Mouse (Mus musculus): ENCODE data around the gene Mmp2. TPM values are rescaled to one million over a fixed set of nuclear protein-coding genes. Genes with fewer than 3 reads are reported as not detected.
A peak's percentile ranks its signal among the peaks of the same experiment; 100 is the strongest.

The Mmp2 gene
- total RNA-seq, 2 experiments from 2014 or later = 2.2 to 2.8 TPM

DNA sequence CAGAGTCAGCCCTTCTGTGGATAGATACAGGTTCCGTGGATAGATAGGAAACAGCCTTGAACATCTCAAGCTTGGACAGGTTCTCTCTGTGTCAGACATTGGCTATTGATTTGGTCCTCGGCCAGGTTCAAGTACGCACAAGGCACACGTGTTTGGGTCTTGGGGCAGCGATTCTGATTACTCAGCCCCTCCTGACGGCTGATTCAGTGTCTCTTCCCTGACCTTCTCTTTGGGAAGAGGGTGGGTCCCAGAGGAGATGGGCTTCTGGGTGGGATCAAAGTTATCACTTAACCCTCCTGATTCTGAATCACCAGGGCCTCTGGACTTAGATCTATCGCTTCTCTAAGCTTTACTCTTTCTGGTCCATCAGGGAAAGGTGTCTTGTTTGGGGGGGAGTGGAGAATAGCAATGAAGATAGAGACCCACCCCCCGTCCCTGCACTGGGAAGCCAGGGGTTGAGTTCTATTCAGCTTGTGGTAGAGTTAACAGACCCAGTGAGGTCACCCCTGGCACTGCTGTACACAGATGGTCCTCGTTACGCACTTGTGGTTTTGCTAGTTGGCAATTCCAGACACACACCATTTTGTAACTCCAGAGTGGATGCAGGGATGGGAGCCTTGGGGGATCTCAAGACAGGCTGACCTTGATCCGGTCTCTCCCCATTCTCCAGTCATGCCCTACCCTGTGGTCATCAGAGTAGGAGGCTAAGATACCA lies 7.9 kb downstream of the Mmp2 start:
- intact Hi-C loops (cut with DNase I) = no loop called here
- DNase-seq (ENCODE audit: low spot score in 2 of 2) = no peak

DNA sequence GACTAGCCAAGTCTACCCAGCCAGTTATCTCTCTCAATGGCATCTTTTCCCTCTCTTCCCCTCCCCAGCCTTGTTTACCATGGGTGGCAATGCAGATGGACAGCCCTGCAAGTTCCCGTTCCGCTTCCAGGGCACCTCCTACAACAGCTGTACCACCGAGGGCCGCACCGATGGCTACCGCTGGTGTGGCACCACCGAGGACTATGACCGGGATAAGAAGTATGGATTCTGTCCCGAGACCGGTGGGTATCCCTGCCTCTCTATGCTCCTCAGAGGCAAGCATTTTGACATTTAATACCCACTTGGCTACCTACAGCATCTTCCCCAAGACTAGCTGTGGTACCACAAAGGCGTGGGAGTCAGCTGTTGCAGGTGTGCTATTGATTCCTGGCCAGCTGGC lies 8.8 kb downstream of the Mmp2 start:
- no peak for DNase-seq (ENCODE audit: low spot score in 2 of 2)
- intact Hi-C loops (cut with DNase I) = no loop called here

DNA sequence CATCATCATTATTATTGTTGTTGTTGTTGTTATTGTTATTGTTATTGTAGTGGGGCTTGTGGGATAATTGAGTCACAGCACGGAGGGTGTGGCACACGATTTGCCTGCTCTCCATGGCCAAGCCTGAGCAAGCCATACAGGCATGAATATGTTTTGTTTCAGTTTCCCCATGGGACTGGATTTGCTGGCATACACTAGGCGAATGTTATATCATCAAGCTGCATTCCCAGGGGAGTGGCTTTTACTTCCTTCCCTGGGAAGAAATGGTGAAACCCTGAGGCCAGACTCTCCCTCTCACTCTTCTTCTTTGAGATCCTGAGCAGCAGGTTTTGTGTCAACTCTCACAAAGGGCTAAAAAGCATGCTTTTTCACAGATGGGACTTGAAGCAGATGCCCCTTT lies 11.5 kb downstream of the Mmp2 start:
- intact Hi-C loops (cut with DNase I) = no loop called here

DNA sequence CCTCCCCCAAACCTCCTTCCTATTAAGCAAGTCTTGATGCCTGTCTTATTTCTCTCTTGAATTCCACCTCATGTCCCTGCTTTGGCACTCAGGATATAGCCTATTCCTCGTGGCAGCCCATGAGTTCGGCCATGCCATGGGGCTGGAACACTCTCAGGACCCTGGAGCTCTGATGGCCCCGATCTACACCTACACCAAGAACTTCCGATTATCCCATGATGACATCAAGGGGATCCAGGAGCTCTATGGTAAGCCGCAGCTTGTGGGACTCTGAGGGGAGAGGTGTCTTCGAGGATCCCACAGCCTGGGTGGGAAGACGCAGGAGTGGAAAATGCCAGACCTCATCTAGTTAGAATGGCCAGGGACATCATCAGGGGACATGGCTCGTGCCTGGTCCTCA lies 12.1 kb downstream of the Mmp2 start:
- no peak for DNase-seq (ENCODE audit: low spot score in 2 of 2)
- intact Hi-C loops (cut with DNase I) = no loop called here

More for the DNA sequence above, 11.5 kb downstream of the Mmp2 start:
- DNase-seq (ENCODE audit: low spot score in 2 of 2) = no peak

DNA sequence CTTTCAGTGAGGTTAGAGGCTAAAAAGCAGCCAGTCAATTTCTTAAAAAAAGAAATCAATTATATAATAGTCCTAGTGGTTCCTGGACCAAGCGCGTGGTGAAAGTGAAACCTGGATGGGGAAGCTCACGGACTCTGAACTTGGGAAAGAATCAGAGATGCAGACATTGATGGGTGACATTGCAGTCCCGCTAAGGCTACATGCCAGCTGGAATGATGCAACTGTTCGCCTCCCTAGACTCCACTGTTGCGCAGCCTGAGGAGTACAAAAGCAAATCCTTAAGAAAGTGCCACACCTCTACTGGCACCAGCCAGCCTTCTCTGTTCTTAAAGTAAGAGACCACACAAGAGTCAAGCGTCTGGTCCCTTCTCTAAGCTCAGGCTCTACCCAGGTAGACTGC lies 12.8 kb downstream of the Mmp2 start:
- intact Hi-C loops (cut with DNase I) = no loop called here
- DNase-seq (ENCODE audit: low spot score in 2 of 2) = no peak

DNA sequence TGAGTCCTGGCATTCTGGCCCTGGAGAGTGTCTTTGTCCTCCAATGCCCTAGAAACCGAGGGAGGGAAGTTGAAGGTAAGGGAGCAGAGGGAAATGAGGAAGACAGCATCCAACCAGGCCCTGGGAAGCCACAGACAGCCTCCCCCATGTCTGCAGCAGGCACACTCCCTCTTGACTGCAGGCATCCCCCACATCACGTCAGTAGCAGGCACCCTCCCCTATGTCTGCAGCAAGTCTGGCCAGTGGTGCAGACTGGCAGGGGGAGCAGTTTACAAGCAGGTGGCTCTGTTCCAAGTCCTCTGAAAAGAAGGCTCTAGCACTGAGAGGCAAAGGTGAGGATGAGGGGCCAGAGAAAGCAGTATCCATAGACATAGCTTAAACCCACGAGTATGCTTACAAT lies 19.6 kb downstream of the Mmp2 start:
- intact Hi-C loops (cut with DNase I) = no loop called here
- DNase-seq (ENCODE audit: low spot score in 2 of 2) = peak in 1 of 2 experiments; percentile 46

DNA sequence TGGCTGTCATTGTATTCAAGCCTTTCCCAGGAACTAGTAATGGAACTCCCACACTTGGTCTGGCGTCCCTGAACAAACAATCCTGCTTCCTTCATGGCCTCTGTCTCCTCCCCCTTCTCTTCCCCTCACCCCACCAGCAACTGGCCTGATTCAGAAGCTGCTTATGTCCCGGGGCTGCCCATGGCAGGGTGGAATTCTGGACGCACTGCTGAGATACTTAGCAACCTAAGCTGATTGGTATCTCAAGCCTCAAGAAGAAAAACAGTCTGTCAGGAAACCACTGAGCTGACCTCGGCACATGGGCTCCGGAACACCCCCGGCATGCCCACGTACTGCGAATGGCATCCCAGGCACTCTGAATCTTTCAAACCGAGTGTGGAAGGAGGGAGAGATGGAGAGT lies 20.2 kb downstream of the Mmp2 start:
- intact Hi-C loops (cut with DNase I) = no loop called here
- peak in 1 of 2 experiments; percentile 20 for DNase-seq (ENCODE audit: low spot score in 2 of 2)

DNA sequence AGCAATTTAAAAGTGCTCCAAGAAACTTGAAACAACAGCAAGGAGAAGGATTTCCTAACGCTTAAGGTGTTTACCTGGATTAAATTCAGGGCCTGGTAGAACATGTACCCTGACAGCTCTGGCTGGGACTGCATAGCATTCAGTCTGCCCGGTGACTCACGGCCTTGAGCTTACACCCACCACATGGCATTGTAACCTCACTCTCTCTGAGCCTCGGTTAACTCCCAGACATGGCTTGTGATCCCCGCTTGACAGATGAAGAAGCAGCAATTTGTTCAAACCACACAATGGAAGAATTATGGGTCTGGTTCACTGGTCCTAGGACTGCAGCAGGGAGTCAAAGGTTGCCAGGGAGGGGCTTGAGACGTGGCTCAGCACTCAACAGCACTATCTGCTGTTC lies 22.2 kb downstream of the Mmp2 start:
- intact Hi-C loops (cut with DNase I) = no loop called here
- no peak for DNase-seq (ENCODE audit: low spot score in 2 of 2)

DNA sequence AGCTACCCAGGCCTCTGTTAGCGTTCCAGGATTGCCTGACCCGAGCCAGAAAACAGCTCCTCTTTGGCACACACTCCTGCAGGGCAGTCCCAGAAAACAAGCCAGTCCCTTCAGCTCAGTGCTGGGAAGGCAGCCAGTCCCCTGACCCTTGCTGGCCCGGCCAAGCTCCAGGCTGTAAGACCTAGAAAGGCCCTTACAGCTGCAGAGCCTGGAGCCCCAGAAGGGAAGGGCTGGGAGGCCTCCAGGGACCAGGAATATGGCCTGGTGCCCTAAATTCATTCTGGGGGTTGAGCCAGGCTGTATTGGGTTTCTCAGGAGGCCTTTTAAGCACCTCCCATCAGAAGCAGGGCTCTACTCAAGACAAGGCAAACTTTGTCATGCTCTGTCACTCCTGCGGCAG lies 23.1 kb downstream of the Mmp2 start:
- DNase-seq (ENCODE audit: low spot score in 2 of 2) = peak; percentile 56 to 84
- intact Hi-C loops (cut with DNase I) = no loop called here

DNA sequence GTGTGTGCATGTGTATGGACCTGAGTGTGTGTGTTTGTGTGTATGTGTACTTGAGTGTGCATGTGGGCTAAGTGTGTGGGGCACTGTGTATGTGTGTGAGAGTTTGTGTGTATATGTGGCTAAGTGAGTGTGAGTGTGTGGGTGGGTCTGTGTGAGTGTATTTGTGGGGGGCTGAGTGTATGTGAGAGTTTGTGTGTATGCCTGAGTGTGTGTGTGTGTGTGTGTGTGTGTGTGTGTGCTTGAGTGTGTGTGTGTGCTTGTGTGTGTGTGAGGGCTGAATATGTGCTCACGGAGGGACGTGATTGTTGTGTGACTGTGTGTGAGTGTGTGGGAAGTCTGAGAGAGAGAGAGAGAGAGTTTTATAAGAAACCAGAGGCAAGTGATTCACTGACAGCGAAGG lies 24.3 kb downstream of the Mmp2 start:
- DNase-seq (ENCODE audit: low spot score in 2 of 2) = no peak
- intact Hi-C loops (cut with DNase I) = no loop called here

DNA sequence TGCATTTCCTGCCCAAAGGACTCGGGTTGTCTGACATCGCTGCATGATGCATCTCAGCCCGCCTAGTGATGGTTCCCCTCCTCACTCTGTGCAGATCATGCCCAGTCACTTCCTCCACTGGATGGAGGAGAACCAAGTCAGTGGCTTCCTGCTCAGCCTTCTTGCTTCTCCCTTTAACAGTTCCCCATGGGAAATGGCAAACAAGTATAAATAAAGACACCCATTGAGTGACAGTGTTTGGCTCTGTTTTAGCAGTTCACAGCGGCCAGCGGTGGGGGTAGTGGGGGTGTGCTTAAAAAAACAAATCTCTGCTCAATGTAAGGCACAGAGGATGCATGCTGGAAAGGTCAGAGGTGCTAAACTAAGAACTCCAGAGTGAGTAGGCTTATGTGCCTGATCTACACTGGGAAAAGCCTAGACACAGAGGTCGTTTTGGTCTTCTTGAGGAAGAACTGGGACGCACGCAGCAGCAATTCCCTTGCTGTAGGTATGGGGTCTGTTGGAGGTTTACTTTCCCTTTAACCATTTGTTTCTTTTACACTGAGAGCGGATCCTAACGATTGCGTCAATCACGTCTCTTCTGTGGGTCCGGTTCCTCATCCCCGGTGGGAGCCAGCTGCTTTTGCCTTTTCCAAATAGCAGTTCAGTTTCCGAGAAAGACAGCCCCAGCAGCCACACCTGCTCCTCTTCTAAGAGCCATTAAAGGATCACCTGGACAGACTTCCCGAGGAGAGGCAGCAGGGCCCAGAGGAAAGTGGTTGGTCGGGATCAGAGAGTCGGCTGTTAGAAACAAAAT lies 26.3 kb downstream of the Mmp2 start:
- peak in 1 of 2 experiments; percentile 37 for DNase-seq (ENCODE audit: low spot score in 2 of 2)

DNA sequence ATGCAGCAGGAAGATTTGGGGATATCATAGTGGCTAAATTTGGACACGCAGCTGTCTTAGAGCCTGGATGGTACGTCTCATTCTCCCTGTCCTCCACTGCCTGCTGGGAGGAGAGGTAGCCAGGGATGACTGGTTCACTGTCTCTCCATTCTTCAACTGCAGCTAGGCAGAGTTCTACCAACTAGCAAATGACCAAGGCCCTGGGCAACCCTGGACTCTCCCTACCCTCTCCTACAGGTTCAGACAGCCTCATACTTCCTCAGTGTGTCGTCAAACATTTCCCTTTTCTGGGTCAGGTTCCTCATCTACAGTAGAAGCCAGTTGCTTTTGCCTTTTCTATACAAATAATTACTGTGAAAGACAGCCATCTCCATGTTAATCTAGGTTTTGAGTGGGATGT lies 27.6 kb downstream of the Mmp2 start:
- intact Hi-C loops (cut with DNase I) = no loop called here
- no peak for DNase-seq (ENCODE audit: low spot score in 2 of 2)

More for the DNA sequence above, 26.3 kb downstream of the Mmp2 start:
- intact Hi-C loops (cut with DNase I) = no loop called here

DNA sequence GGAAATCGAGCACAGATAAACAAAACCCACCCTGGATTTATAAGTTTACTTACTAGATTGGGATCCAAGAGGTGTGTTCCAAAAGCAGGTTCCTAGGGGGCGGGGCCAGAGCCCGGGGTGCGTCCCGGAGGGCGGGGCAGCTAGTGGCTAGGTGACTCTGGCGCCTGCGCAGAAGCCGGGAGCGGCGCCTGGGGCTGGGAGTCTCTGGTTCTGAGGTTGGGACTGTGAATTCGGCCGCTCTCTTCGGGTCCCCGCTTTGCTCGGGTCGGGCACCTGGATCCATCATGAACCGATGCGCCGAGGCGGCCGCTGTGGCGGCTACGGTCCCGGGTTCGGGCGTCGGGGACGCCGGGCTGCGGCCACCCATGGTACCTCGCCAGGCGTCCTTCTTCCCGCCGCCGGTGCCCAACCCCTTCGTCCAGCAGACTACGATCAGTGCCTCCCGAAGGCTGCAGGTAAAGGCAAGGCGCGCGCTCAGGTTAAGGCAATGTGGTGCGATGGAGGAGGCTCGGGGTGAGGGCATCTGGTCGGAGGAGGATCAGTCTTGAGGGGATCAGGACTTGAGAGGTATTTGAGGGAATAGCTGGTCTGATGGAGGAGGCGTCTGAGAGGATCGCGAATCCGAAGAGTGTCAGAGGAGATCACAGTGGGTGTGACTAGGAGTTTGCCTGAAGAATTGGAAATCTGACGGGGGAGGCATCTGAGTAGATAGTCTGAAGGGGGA lies 28.2 kb downstream of the Mmp2 start, which contains the start of gene Lpcat2:
Lpcat2 (plus strand) TSS at position 169 of the 724 bp plus-strand sequence.
- intact Hi-C loops (cut with DNase I) = no loop called here
- peak; percentile 75 to 84 for DNase-seq (ENCODE audit: low spot score in 2 of 2)

DNA sequence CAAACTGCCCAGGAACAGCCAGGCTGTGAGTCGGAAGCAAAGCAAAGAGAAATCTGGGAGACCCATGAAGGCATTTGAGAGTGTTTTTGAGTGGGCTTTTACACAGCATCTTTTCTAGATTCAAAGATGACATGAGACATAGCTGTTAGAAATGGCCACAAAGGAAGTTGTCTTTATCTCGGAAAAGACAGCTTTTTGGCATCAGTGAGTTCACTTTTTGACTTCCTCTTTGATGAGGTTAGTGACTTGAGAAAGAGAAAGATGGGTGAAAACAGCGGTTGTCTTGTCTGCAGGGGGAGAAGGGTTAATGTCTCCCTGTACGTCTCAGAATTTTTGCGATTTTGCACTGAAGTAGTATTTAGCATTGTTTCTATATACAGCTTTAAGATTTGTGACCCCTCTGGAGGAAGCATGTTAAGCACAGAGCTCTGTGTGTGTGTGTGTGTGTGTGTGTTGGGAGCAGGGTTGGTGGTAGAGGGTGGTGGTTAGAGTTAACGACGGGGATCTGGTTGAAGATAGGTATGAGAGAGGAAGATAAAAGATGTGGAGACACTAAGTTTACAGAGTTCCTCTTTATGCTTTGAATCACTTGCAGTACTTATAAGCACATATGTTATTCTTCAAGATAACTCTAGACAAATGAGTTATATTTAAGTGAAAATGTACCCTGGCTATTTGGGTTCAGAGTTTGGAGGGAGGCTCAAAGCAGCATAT lies 29.3 kb downstream of the Mmp2 start:
- intact Hi-C loops (cut with DNase I) = no loop called here
- no peak for DNase-seq (ENCODE audit: low spot score in 2 of 2)

DNA sequence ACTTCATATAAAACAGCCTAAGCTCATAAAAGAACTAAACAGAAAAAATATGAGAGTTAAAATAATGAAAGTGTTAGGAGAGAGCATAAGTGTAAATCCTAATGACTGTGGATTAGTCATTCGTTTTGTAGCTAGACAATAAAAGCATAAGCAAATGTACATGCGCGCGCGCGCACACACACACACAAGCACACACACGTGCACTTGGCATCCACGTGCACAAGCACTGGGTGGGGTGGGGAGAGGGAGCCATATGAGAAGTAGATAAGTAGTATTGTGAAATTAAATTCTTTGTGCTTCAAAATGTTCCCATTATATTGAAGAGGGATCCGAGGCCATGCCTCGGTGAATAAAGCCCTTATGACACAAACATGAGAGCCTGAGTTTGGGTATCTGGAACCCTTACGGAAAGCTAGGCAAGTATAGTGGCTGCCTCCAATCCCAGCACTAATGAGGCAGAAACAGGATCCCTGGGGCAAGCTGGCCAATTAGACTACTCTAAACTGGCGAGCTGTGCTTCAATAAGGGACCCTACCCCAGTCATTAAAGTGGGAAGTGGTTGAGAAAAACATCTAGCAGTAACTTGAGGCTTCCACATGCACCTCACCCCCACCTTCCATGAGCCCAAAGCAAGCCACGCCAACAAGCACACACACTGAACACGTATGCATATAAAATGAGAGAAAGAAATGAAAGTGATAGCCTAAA lies 31.5 kb downstream of the Mmp2 start:
- intact Hi-C loops (cut with DNase I) = no loop called here
- no peak for DNase-seq (ENCODE audit: low spot score in 2 of 2)

DNA sequence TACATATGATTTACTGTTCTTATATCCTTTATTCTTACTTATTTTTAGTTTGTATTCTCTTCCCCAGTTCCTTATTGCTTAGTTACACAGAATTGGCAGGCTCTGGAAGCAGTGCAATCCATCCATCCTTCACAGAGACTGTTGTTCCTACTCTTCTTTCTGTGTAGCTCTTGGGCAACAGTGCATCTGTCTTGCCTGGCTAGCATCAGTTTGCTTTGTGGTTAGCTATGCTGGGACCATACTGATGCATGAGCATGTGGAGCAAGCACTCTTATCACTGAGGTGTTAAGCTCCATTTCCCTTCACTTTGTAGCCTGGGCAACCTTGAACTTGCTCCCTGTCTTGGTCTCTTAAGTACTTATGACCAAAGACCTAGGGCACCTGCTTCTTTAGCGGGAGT lies 34.9 kb downstream of the Mmp2 start:
- intact Hi-C loops (cut with DNase I) = no loop called here
- no peak for DNase-seq (ENCODE audit: low spot score in 2 of 2)

DNA sequence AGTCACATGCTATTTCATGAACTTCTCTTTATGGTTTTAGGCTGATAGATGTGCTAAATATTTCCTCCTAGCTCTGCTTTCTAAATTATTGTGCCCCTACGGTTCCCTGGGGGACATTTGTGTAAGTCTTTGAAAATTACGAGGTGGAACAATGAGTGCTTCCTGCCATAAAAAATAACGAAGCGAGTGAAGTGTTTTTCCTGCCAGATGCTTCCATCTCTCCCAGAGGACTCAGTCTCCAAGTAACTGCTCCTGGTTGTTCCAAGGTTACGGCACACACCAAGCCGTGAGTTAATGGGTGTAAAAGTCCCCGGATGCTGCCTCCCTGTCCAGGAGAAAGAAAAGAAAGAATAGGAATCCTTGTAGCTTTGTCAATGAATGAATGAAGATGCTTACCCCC lies 43.2 kb downstream of the Mmp2 start:
- no peak for DNase-seq (ENCODE audit: low spot score in 2 of 2)
- intact Hi-C loops (cut with DNase I) = no loop called here

DNA sequence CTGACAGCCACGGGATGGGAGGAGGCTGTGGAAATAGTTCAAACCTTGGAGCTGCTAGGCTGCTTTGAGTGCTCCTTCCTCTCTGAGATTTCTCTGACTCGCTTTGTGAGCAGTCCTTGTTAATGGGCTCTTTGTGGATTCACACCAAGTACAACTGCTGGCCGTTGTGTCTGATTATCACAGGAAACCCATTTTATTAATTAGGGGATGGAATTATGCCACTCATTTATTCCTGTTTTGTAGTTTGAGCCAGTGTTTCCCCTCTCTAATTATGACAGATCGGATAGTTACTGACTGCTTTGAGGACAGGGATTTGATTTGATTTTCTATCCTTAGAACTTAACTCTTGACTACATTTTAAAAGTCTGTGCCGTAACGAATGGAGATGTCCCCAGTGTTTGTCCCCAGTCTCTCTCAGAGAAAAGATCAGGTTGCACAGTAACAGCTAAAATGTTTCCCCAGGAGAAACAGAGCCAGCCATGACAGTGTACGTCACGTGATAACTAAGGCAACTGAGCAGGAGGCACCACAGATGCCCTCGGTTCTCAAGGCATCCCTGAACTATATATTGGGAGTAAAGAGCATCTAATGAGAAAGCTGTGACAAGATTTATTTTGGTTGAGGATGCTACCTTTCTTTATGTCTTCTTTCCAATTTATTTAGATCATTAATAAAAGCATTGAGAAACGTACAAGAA lies 45.1 kb downstream of the Mmp2 start:
- intact Hi-C loops (cut with DNase I) = no loop called here
- peak in 1 of 2 experiments; percentile 20 for DNase-seq (ENCODE audit: low spot score in 2 of 2)

DNA sequence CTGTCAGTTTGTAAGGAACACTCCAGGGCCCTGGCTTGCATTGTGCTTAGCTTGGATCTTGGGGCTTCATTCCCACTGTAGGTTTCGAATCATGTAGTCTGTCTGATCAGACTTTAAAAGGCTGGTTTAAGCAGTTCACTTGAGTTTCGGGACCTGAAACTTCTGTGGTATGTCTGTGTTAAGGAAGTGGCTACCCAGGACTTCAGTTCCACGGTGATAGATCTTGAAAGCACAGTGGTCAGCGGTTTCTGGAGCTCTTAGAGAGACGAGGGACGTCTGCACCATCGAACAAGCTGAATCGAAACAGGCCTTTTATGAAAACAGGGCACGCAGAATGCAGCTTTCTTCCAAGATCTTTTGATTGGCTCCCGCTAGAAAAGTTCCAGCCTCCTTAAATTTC lies 48.7 kb downstream of the Mmp2 start:
- DNase-seq (ENCODE audit: low spot score in 2 of 2) = peak in 1 of 2 experiments; percentile 32
- intact Hi-C loops (cut with DNase I) = no loop called here

All from left cerebral cortex, postnatal 25 days (tissue).